Mouse (Mus musculus): ENCODE results near the gene Cript.
A peak's percentile ranks its signal among the peaks of the same experiment; 100 is the strongest.

The Cript gene

DNA sequence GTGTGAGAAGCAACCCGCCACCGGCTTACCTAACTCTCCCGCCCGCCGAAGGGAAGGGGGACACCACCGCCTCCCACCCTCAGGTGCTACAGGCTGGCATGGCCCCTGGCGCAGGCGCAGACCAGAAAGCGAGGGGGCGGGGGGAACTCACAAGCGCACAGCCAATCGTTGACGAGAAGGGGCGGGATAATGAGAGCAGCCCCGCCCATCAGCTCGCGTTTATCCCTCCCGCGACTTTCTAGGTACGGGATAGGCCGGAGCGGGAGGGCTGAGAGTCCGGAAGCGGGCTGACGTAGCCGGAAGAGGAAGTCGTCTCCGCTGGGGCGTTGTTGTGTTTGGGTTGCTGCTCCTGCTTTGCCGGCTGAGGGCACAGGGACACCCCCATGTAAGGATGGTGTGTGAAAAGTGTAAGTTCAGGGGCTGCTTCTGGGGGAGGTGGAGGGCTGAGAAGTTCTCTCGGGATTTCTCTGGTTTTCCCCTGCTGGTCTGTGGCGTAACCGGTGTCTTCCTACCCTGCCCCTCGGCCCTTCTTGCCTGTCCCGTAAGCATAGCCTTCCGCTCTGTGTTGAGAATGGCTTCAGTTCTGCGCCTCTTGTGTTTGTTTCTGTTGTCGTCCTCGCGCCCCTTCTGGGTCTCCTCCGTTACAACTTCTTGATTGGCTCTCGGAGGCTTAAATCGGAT, at the start of gene Cript, which contains the start of gene Pigf:
Gene Cript, plus strand, starts transcription at position 282 of the 681 bp plus-strand sequence.
Gene Pigf, minus strand, starts transcription at position 138 of the 681 bp plus-strand sequence.
- peak; percentile 98 to 99 for DNase-seq (ENCODE audit: low spot score in 2 of 2)

DNA sequence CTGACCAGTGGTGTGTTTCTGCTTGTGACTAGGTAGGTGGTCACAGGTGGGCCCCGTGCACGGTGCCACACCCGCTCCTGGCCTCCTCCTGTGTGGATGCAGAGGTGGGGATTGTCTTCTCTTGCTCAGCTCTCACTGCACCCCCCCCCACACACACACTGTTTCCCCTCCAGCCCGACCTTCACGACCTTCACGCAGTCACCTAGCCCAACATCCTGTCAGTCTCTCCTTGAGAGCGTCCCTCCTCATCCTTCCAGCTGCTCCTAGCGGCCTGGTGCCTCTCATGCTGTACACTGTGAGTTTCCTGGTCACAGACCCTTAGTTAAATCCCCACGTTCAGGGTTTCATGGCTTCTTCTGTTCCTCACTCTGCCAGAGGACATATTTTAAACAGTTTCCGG, 49.0 kb upstream of the Cript start:
- DNase-seq (ENCODE audit: low spot score in 2 of 2) = peak in 1 of 2 experiments; percentile 10

DNA sequence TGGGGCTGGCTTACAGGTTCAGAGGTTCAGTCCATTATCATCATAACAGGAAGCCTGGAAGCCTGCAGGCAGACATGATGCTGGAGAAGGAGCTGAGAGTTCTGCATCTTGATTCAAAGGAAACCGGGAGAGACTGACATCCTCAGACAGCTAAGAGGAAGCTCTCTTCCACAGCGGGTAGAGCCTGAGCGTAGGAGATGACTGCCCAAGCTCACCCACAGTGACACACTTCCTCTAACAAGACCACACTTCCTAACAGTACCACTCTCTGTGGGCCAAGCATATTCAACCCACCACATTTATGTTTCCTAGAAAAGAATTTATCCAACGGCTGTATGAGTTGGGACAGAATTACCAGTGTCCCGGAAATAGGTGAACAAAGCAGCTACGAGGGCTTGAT, 46.9 kb upstream of the Cript start:
- no peak for DNase-seq (ENCODE audit: low spot score in 2 of 2)

DNA sequence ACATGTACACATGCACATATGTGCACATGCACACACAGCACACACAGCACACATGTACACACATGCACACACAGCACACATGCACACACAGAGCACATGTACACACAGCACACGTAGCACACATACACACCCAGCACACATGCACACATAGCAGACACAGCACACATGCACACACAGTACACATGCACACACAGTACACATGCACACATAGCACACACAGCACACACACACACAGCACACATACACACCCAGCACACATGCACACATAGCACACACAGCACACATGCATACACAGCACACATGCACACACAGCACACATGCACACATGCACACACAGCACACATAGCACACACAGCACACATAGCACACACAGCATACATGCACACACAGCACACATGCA, 44.1 kb upstream of the Cript start:
- DNase-seq (ENCODE audit: low spot score in 2 of 2) = no peak

DNA sequence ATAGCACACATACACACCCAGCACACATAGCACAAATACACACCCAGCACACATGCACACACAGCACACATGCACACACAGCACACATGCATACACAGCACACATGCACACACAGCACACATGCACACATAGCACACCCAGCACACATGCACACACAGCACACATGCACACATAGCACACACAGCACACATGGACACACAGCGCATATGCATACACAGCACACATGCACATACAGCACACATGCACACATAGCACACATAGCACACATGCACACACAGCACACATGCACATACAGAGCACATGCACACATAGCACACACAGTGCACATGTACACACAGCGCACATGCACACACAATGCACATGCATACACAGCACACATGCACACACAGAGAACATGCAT, 43.6 kb upstream of the Cript start:
- DNase-seq (ENCODE audit: low spot score in 2 of 2) = no peak

DNA sequence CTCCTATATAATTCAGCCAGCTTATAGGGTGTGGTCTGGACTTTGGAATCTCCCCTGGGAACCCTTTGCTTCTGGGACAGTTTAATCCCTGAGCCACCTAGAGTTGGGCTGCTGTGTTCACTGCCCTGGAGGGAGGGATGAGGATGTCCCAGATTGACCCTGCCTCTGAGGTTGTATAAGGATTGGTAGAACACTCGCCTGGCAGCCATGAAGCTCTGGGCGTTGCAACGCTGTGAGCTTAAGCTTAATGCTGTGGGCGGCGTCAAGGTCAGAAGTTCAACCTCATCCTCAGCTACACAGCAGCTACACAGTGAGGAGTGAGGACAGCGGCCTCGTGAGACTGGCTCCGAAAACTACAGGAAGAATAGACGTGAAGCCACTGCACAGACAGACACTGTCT, 42.9 kb upstream of the Cript start:
- DNase-seq (ENCODE audit: low spot score in 2 of 2) = no peak

DNA sequence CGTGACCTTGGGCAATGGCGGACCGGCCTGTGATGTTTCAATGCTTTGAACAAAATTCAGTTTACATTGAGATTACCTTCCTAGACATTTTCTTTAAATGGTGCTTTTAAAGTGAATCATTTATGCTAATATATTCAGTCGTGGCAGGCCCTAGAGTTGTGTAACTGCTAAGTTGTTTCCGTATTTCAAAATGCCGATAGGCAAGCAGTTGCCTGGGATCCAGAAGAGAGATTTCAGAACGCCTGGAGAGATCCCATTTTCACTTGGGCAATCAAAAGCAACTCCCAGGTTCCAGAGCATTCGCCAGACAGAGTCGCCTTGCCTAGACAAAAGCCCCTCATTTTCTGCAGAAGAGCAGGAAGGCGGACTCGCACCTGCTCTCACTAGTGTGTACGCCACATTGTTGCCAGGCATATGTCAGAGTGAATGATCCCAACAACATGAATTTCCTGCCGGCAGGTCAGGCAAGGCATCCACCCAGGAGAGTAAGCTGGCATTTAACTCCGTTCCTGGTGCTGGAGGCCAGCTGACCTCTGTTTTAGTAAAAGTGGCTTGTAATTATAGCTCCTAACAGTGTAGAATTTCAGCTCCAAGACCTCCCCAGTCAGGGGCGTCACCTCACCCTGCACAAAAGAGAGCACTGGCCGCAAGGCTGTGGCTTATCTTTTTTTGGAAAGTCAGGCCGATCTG, 38.8 kb upstream of the Cript start:
- DNase-seq (ENCODE audit: low spot score in 2 of 2) = no peak

DNA sequence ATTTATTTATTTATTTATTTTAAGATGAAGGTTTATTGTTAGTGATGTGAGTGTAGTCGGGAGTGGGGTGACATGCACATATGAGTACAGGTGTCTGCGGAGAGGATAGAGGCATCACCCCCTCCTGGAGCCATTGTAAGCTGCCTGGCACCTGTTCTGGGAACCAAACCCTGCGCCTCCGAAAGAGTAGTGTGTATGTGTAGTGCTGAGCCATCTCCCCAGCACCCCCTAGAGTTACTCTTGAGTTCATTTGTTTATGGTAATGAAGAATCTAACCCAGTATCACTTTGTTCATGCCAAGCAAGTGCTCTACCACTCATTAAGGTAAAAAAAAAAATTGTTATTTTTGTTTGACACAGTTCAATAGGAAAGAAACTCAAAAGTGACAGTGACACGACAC, 37.2 kb upstream of the Cript start:
- DNase-seq (ENCODE audit: low spot score in 2 of 2) = no peak

DNA sequence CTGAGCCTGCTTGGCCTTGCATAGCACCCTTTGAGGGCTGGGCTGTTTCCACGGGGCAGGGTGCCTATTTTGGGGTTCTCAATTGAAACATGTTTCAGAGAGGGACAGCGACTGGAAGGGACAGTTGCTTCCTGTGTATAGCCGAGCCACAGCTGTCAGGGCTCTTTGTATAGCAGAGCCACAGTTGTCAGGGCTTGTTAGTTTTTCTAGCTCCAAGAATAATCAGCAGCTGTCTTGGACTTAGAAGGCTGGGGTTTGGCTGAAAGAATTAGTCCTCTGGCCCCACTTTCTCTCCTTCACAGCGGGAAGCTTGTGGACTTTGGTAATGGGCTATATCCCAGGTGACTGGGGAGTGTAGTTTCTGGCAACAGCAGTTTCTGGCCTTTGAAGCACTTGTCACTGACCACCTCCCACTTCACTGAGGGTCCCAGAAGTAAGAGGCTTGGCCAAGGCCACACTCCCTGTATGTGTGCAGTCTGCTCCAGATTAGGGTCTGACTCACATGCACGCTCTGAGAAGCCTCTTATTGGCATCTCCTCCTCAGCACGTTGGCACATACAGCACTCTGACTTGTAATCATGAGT, 36.7 kb upstream of the Cript start:
- DNase-seq (ENCODE audit: low spot score in 2 of 2) = peak in 1 of 2 experiments; percentile 46

DNA sequence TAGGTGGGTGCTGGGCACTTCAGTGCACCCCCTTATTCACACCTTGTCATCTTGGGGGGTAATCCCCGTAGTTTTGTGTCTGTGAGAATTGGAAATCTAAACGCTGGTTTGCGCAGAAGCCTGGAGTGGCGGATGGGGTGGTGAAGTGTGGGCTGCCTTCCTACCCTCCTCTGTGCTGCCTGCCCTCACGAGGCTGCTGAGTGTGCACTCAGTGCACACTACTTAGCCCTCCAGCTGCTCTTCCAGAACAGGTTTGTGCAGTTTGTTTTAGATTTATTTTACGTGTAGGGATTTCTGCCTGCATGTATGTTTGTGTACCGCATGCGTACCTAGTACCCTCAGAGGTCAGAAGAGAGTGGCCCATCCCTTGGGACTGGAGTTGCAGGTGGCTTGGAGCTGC, 34.0 kb upstream of the Cript start:
- DNase-seq (ENCODE audit: low spot score in 2 of 2) = no peak

DNA sequence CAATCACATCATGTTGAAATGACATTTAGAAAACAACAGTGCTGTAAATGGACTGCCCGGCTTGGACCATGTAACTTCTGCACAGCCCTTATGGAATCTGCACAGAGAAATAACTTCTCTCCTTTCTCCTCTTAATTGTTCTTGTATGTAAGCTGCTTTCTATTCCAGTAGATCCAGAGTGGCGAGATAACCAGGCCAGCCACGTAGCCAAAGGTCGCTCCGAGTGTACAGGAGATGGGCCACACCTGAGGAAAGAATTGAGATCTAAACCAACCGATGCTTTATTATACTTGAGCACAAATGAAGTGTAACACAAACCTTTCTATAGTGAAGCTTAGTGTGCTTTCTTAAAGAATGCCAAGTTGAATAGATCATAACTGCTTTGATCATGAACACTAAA, 28.0 kb upstream of the Cript start:
- DNase-seq (ENCODE audit: low spot score in 2 of 2) = no peak

DNA sequence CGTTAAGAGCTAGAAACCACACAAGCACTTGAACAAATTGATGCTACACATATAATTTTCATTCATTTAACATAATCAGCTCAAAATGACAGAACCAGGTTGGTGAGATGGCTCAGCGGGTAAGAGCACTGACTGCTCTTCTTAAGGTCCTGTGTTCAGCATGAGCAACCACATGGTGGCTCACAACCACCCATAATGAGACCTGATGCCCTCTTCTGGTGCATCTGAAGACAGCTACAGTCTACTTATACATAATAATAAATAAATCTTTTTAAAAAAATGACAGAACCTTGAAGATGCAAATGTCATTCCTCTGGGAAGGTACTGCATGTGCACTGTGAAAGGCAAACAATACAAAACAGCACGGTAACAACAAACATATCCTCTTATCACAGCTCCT, 16.4 kb upstream of the Cript start:
- DNase-seq (ENCODE audit: low spot score in 2 of 2) = no peak

DNA sequence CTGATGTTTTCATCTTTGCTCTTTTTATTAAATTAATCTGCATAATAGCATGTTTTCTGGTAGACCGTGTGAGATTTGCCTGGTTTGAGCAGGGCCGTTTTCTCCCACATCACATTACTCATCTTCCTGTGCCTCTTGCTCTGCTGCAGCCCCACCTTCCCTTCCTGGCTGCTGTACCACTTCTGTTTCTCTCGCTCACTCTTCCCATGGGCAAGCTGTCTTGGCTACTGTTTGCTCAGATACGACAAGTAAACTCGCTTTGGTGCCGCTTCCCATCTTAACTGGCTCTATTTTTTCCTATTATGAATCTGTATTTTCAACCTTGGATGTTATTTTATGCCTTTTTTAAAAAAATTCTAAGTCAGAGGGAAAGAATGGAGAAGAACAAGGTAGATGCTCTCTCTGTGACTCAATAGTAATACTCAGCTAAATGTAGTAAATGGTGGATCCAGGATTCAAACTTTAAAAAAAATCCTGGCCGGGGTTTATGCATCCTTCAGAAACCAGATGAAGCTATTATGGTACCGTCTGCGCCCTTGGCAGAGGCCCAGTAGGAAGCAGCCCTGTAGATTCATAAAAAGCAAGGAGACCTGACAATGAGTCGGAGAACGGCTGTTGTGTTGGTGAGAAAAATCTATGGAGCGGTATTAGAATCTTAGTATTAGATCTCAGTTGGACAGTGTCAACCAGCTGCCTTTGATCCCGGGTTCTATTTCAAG, 13.9 kb upstream of the Cript start:
- no peak for DNase-seq (ENCODE audit: low spot score in 2 of 2)

DNA sequence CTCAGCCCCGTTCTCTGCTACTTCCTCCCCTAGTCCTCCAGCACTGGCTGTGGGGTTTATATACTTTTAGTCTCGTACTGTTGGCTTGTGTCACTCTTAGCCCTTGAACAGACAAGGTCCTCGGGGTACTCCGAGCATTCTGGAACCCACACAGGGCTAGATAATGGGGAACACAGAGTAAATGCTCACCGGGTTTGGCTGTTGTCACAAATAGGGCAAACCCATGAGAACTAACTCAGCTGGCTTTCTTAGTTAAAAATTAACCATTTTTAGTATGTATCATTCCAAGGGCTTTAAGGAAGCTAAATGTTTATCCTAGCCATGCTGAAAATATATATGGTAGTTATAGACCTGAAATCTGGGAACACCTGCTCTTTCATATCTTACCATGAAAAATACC, 5.7 kb upstream of the Cript start:
- DNase-seq (ENCODE audit: low spot score in 2 of 2) = no peak

DNA sequence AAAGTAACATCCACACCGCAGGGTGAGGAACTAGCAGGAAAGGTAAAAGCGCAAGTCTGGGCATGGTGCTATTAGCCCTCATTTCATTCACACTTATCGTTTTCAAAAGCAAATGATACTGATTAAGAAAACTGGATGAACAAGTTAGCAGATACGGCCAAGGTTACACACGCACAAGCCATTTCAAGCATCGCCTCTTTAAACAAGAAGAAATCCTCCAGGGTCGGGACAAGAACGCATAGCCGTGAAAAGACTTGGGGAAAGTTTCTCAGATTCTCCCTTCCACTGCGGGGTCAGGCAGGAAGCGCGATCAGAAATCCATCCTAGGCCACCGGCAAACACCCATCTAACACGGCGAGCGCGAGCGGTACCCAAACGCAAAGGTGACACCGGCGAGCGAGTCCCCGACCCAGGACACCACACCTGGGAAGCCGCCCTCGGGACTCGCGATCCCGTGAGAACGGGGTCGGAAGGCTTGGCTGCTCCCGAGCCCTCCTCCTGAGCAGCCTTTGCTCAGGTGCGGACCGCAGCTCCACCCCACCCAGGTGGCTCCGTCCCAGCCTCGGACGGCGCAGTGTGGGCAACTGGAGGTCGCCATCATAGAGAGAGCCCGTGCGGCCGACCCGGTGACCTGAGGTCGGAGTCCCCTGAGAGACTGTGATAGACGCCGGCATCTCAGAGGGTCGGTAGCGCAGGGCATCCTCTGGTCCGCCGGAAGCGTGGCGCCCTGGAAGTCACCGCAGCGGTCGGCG, 683 bp upstream of the Cript start:
- no peak for DNase-seq (ENCODE audit: low spot score in 2 of 2)

DNA sequence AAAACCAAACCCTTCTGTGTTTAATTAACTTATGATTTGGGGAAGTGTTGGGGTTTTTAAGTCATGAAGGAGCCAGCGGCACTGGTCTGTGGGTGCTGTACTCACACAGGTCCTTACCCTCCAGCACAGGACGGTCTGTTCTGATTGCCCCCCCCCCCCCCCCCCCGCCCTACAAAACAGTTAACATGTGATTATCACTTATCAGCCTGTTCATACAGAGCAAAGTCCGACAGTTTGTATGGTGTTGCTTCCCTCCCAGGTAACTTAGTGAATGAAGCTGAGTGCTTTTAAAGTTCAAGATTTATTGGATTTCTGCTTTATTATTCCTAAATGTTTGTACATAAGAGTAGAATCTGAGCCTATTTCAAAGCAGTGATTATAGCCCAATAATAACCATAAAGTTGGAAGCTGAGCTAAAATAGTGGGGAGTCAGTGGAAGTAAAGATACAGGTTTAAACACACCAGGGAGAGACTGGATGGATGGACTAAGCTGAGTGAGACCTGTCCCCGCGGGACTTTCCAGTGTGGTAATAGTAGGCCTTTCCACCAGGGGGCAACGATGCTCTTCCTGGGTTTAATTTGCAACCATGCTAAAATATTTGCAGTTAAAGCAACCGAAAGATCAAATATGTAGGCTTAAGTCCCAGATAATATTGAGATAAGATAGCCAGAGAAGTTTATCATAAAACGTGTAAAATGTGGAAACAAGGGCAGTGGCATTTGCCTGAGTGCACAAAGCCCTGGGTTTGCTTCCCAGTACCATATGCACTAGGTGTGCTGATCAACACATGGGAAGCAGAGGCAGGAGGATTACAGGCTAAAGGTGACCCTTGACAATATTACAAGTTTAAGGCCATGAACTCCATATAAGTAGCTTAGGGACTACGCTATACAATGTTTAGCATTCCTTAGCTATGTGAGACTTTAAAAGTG, 11.1 kb downstream of the Cript start:
- peak in 1 of 2 experiments; percentile 53 for DNase-seq (ENCODE audit: low spot score in 2 of 2)

DNA sequence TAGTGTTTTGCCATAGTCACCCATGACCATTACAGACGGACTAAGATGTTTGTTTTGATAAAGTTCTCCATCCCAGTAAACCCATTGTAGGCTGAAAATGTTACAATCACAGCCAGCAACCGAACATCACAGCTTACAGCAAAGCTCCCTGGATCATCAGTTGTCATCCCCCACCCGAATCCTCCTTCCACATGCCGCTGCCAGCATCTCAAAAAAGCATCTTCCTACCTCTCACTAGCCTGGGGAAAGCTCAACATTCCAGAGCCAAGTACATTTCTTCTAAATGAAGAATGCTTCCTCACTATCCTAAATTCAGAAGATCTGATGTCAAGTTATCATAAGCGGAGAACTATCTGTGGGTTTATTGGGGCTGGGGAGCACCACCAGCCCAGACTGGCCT, 13.1 kb downstream of the Cript start:
- DNase-seq (ENCODE audit: low spot score in 2 of 2) = no peak

DNA sequence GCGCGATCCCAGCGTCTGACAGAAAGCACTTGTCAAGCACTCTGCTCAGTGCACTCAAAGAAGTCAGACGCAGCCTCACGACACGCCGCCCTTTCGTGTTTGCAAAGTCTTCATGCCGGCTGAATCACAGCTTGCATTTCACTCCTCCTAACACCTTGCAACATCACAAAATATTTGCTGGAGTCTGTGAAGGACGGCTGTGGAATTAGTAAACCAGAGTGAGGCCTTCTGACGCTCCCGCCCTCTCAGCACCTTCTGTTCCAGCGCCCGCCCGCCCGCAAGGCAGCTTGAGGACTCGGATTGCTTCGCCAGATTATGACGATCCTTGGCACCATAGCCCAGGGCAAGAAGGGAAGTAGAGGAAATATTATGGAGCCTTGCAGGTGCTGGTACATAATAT, 16.4 kb downstream of the Cript start:
- no peak for DNase-seq (ENCODE audit: low spot score in 2 of 2)

DNA sequence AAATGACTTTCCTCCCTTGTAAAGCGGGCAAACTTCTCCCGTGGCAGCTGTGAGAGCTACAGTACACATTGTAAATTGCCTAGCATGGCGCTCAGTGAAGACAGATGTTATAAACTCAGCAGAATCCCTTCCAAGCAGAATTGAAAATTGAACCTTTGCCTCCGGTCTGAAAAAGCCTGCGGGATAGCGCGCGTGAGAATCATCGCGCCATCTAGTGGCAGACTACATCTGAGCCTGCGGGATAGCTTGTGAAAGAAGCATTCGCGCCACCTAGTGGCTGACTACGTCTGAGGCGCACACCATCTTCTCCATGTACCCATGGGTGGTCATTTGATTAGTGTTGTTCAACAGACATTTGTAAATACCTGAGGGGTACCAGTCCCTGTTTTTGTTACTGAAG, 19.0 kb downstream of the Cript start:
- DNase-seq (ENCODE audit: low spot score in 2 of 2) = peak; percentile 77 to 93

DNA sequence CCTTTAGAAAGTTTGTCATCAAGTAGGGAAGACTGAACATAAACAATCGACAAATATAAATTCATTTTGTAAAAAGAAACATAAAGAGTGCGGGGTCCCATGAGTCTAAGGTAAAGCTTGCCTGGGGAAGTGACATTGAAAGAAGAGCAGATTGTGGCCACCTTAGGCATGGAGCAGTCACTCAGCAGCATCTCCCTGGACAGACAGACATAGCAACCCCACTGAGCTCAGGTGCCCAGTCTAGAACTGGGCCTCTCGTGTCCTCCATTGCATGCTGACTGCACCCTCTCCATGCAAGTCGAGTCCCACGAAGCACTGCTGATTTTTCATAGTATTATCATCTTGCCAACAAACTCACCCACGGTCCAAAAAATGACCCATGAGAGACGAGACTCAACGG, 19.4 kb downstream of the Cript start:
- DNase-seq (ENCODE audit: low spot score in 2 of 2) = no peak

DNA sequence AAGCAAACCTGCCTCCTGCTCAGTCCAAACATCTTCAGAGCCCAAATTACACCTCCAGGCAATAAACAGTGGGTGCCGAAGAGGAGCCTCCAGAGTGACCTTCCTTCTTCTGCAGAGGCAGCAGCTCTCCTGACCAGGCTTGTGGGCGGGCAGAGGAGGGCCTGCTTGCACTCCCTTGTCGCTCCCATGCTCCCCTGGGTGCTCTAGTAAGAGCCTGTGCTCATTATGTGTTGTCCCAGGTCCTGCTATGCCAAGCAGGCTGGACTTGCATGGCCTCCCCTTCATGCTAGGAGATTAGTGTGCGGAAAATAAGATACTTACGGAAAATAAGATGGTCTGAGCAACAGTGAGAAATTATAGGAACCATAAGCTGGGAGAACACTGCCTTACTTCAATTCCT, 24.3 kb downstream of the Cript start:
- no peak for DNase-seq (ENCODE audit: low spot score in 2 of 2)
